Mouse (Mus musculus): ENCODE results near the gene Cps1.

GRCm38 (mm10) chr1:67181165-67181564 is 58.3 kb downstream of the Cps1 start:
- no peak for TF ChIP-seq CTCF (IDR thresholded peaks at IDR 0.05; ENCODE audit: insufficient read depth, low read depth, low read length)
- no peak for TF ChIP-seq POLR2A (IDR thresholded peaks at IDR 0.05; ENCODE audit: insufficient read depth, low read depth, low read length)
